Mouse (Mus musculus) cerebral cortex, adult 2 months (tissue): ENCODE data around the gene Fbxw10.

Experiments
- whole genome bisulfite sequencing: fragments of 180-500 bp; shearing (Covaris S2); methylation state at CpG from one replicate; pipeline ENCODE4 v1.1.7; 2018; 5-methylcytosine and 5-hydroxymethylcytosine counted together

Fbxw10 gene

GRCm38 (mm10) chr11:62844562-62844961 is 2.3 kb upstream of the Fbxw10 start:
- 81% methylated on average over 5 of the region's 5 CpGs for WGBS

- WGBS, result 66% methylated on average over 3 of the region's 3 CpGs
Measured at GRCm38 (mm10) chr11:62845730-62846129, 1.1 kb upstream of the Fbxw10 start.

- 67% methylated on average over 4 of the region's 4 CpGs for WGBS
Measured at GRCm38 (mm10) chr11:62847655-62848191, 854 bp downstream of the Fbxw10 start.

- 76% methylated on average over 2 of the region's 2 CpGs for WGBS
Measured at GRCm38 (mm10) chr11:62848301-62848700, 1.4 kb downstream of the Fbxw10 start.

- WGBS, result 70% methylated on average over 1 of the region's 1 CpGs
Measured at GRCm38 (mm10) chr11:62851199-62851598, 4.3 kb downstream of the Fbxw10 start.

- 94% methylated on average over 6 of the region's 6 CpGs for WGBS
Measured at GRCm38 (mm10) chr11:62853334-62853733, 6.5 kb downstream of the Fbxw10 start.

- 84% methylated on average over 4 of the region's 4 CpGs for WGBS
Measured at GRCm38 (mm10) chr11:62865562-62865961, 18.7 kb downstream of the Fbxw10 start.

GRCm38 (mm10) chr11:62866685-62867084 is 19.8 kb downstream of the Fbxw10 start:
- WGBS, result 77% methylated on average over 7 of the region's 7 CpGs

- 51% methylated on average over 5 of the region's 5 CpGs for WGBS
Measured at GRCm38 (mm10) chr11:62869201-62869600, 22.3 kb downstream of the Fbxw10 start.

- WGBS, result 76% methylated on average over 8 of the region's 8 CpGs
Measured at GRCm38 (mm10) chr11:62869715-62870371, 23.0 kb downstream of the Fbxw10 start.

GRCm38 (mm10) chr11:62873479-62873878 is 26.6 kb downstream of the Fbxw10 start:
- 81% methylated on average over 9 of the region's 9 CpGs for WGBS

- 86% methylated on average over 1 of the region's 1 CpGs for whole genome bisulfite sequencing
Measured at GRCm38 (mm10) chr11:62875696-62876095, 28.8 kb downstream of the Fbxw10 start.

GRCm38 (mm10) chr11:62876445-62876844 is 29.6 kb downstream of the Fbxw10 start:
- whole genome bisulfite sequencing, result 92% methylated on average over 4 of the region's 4 CpGs

GRCm38 (mm10) chr11:62877391-62877790 is 30.5 kb downstream of the Fbxw10 start:
- 61% methylated on average over 1 of the region's 1 CpGs for WGBS

- 5% methylated on average over 9 of the region's 9 CpGs for WGBS
Measured at GRCm38 (mm10) chr11:62878728-62879127, 31.9 kb downstream of the Fbxw10 start.

- WGBS, result 2% methylated on average over 55 of the region's 55 CpGs
Measured at GRCm38 (mm10) chr11:62879220-62880048, 32.6 kb downstream of the Fbxw10 start, which contains the start of gene Tvp23b. Gene Tvp23b (plus strand): TSS chr11:62879455.

- 87% methylated on average over 8 of the region's 8 CpGs for WGBS
Measured at GRCm38 (mm10) chr11:62883407-62883806, 36.5 kb downstream of the Fbxw10 start.

- WGBS, result 86% methylated on average over 5 of the region's 5 CpGs
Measured at GRCm38 (mm10) chr11:62885323-62885722, 38.5 kb downstream of the Fbxw10 start.

- WGBS, result 78% methylated on average over 4 of the region's 4 CpGs
Measured at GRCm38 (mm10) chr11:62890796-62891195, 43.9 kb downstream of the Fbxw10 start.

GRCm38 (mm10) chr11:62891763-62892162 is 44.9 kb downstream of the Fbxw10 start:
- WGBS, result 93% methylated on average over 11 of the region's 11 CpGs

- WGBS, result 18% methylated on average over 12 of the region's 12 CpGs
Measured at GRCm38 (mm10) chr11:62901699-62902323, 54.9 kb downstream of the Fbxw10 start.

GRCm38 (mm10) chr11:62903871-62904495 is 57.1 kb downstream of the Fbxw10 start:
- WGBS, result 74% methylated on average over 6 of the region's 6 CpGs
